Mouse (Mus musculus) megakaryocyte, adult 5-6 weeks (primary cell): ENCODE measurements at regions not wholly inside any gene's neighbourhood (a gene's known extent, or its start where the extent isn't known, plus 50 kb on each side); places are given as distances from the start of the nearest gene placed in this dataset.
"Not testable (repeated sequence)": the region's sequence is repeated elsewhere in the genome, so short reads cannot be mapped to it uniquely, and the experiment has no call there.

Source experiments
- ATAC-seq: 2 replicates; pipeline ENCODE4 v1.8.0; 2016; ENCODE audit warnings: mild to moderate bottlenecking, inconsistent platforms; ENCODE audit not compliant: poor library complexity, severe bottlenecking

- not testable (repeated sequence) for ATAC-seq
Observed at GRCm38 (mm10) chr6:3201507-3201906, 197.9 kb downstream of the Samd9l start.

- no peak for ATAC-seq
Observed at GRCm38 (mm10) chr6:3201107-3201506, 198.3 kb downstream of the Samd9l start.

GRCm38 (mm10) chr6:3200586-3200985, 198.8 kb downstream of the Samd9l start:
- not testable (repeated sequence) for ATAC-seq

GRCm38 (mm10) chr6:3192424-3192820, 206.9 kb downstream of the Samd9l start:
- ATAC-seq: not testable (repeated sequence)

DNA sequence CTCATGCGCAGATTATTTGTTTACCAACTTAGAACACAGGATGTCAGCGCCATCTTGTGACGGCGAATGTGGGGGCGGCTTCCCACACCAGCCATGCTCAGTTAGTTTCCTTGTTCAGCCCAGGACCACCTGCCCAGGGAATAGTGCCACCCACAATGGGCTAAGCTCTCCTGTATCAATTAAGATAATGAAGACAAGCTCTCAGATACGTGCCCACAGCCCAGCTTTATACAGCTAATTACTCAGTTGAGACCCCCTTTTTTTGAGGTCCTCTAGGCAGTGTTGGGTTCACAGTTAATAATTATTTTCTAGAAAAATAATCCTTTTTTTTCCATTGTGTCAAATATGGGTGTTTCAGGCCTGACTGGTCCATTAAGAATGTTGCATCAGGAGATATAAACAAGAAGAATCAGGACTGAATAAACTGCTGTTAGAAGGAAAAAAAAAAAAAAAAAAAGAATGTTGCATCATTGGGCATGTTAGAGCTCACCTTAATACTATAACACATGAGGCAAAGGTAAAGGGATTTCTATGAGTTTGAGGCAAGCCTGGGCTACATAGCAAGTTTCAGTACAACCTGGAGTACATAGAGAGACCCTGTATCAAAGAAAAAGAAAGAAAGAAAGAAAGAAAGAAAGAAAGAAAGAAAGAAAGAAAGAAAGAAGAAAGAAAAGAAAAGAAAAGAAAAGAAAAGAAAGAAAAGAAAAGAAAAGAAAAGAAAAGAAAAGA, 207.5 kb downstream of the Samd9l start:
- ATAC-seq: not testable (repeated sequence)

DNA sequence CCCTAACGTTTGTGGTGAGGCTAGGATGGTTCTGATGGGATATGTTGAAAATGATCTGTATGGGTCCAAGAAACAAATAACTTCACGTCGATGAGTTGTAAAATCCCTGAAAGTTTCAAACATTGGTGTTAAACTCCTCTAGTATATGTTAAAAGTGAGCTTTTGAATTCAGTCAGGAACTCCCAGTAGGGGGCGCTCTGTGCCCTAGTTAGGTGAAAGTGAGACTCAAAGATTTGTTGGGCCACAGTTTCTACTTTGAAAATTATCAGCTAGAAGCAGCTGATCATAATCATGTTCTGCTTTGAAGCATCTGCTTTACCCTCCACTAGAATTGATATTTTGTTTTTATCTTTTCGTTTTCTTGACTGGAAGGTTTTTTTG, 215.6 kb downstream of the Samd9l start:
- peak; percentile 31; the same call in 1 of the 2 replicates for ATAC-seq

GRCm38 (mm10) chr6:3182889-3183818, 216.2 kb downstream of the Samd9l start:
- peak; percentile 89 for ATAC-seq

- ATAC-seq: not testable (repeated sequence)
Observed at GRCm38 (mm10) chr6:3182424-3182841, 216.9 kb downstream of the Samd9l start.

GRCm38 (mm10) chr6:3179603-3180348, 219.6 kb downstream of the Samd9l start:
- not testable (repeated sequence) for ATAC-seq

DNA sequence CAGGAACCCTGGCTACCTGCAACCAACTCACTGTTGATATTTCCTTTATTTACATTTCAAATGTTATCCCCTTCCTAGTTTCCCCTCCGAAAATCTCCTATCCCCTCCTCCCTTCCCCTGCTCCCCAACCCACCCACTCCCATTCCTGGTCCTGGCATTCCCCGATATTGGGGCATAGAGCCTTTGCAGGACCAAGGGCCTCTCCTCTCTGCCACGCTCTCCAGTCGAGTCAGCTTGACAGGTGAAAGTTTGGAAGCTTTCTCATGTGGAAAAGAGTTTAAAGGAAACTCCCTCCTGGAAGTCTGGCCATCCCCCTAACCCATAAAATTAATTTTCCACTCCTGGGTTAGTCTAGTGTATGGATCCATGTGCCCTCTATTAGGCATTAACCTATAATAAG, 229.9 kb downstream of the Samd9l start:
- ATAC-seq: not testable (repeated sequence)

GRCm38 (mm10) chr6:3166149-3166548, 233.2 kb downstream of the Samd9l start:
- 0 out of 2 replicates have a peak, but pooled peaks have one; percentile 30 for ATAC-seq

DNA sequence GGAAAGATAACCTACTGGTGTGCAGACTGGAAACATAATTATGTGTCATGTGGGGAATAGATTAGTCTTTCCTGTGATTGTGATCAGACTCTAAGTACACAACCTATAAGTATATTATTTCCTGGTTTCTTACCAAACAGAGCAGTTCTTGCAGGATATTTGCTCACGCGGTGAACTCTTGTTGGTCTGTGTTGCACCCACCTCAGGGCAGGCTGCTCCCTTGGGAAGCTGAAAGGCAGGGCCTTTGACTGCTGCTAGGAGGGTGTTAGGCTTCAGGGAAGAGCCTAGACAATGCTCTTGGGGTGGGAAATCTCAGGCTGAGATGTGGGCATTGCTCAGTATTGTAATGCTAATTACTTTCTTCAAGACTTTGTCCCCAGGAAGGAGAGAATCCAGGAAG, 247.5 kb downstream of the Samd9l start:
- ATAC-seq: not testable (repeated sequence)

DNA sequence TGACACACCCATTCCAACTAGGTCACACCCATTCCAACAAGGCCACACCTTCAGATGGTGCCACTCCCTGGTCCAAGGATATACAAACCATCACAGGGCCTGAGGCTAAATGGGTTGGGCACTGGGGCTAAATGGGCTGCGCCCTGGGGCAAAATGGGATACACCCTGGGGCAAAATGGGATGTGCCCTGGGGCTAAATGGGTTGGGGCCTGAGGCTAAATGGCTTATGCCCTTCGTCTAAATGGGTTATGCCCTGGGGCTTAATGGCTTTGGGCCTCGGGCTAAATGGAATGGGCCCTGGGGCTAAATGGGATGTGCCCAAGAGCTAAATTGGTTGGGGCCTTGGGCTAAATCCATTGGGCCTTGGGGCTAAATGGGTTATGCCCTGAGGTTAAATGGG, 261.5 kb downstream of the Samd9l start:
- ATAC-seq: not testable (repeated sequence)

- ATAC-seq: not testable (repeated sequence)
Observed at GRCm38 (mm10) chr6:3133763-3134162, 265.6 kb downstream of the Samd9l start.

GRCm38 (mm10) chr6:3116296-3116695, 283.1 kb downstream of the Samd9l start:
- ATAC-seq: peak; percentile 64
